Mouse (Mus musculus) splenic B cell, adult 2 months (primary cell): ENCODE measurements around the gene Rhoa.

Experiments
- DNase-seq: peaks from one replicate; pipeline ENCODE4 v3.0.0-alpha.2; 2011; ENCODE audit warnings: low read depth, low spot score
- H3K27me3 ChIP-seq: 2 replicates; pipeline ENCODE4 v1.6.1; 2012; ENCODE audit warnings: mild to moderate bottlenecking, low read length, moderate library complexity, mixed read lengths; ENCODE audit not compliant: control insufficient read depth, poor library complexity, insufficient read depth, severe bottlenecking
- H3K36me3 ChIP-seq: 2 replicates; pipeline ENCODE4 v1.6.1; 2012; ENCODE audit warnings: mild to moderate bottlenecking, low read length, moderate library complexity, mixed read lengths; ENCODE audit not compliant: control insufficient read depth, poor library complexity, insufficient read depth, severe bottlenecking

Rhoa gene

DNA sequence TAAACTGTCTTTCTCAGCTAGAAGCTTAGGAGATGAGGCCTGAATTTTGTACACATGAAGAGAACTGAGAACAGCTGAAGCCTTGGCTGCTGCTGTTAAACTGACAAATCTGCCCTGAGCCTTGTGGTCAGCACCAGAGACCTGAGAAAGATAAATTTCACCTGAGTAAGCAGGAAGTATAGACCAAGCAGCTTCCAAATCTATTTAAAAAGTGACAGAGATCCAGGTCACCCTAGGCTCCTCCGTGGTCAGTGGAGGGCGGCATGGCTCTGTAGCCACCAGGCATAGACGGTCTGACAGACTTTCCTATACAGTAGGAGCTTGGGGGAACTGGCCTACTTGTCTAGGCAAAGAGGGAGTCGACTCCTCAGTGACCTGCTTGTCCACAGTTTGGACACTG lies 80.9 kb downstream of the Rhoa start:
- DNase-seq = no peak
- Histone ChIP-seq H3K36me3 (peaks cover 34% of the 10 kb centered on the region), H3K27me3 (no peaks in the 10 kb centered on the region)
